Mouse (Mus musculus): ENCODE data around the gene Rusc1.
"Not testable (repeated sequence)": the region's sequence is repeated elsewhere in the genome, so short reads cannot be mapped to it uniquely, and the experiment has no call there.

Gene Rusc1

GRCm38 (mm10) chr3:89092509-89093090 lies 511 bp downstream of the Rusc1 start:
- no peak for DNase-seq (ENCODE audit: low read depth)

- no peak for DNase-seq (ENCODE audit: low read depth)
Measured at GRCm38 (mm10) chr3:89091811-89092508, 1.2 kb downstream of the Rusc1 start.

DNA sequence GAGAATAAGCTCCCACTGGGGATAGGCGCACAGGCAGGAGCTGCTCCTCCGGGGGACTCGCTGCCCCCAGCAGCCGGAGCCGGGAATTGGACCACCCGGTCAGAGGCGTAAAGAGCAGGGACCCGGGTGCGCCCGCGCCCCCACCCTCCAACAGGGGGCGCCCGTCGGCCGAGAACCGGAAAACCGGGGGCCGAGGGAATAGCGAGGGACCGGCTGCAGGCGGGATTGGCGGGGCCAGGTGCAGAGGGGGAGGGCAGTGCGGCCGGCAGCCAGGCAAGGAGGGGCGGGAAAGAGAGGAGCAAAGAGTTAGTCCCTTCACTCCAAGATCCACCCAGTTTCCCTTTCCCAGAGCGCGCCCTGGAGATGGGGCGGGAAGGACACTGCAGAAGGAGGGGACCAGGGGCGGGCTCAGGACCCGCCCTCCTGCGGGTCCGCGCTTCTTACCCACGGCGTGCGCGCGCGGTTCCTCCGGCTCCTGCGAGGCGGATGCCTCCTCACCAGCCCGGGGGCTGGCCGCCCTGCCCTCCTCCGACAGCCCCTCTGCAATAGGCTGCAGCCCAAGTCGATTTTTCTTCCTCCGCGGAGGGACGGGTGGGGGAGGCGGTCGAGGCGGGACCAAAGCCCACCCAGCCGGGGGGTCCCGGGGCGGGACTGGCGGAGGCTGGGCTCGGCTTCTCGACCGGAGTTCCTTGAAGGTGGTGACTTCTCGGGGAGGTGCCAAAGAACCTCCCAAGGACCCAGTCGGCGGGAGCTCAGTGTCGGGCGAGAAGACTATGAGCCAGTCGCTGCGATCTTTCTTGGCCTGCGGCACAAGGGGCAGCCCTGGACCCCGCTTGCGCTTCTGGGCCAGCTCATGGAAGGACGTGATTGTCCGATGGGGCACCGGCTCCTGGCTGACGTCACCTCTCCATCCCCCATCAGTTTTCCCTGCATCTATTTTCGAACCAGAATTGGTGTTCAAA lies 2.1 kb downstream of the Rusc1 start:
- DNase-seq (ENCODE audit: low read depth) = peak; percentile 65

DNA sequence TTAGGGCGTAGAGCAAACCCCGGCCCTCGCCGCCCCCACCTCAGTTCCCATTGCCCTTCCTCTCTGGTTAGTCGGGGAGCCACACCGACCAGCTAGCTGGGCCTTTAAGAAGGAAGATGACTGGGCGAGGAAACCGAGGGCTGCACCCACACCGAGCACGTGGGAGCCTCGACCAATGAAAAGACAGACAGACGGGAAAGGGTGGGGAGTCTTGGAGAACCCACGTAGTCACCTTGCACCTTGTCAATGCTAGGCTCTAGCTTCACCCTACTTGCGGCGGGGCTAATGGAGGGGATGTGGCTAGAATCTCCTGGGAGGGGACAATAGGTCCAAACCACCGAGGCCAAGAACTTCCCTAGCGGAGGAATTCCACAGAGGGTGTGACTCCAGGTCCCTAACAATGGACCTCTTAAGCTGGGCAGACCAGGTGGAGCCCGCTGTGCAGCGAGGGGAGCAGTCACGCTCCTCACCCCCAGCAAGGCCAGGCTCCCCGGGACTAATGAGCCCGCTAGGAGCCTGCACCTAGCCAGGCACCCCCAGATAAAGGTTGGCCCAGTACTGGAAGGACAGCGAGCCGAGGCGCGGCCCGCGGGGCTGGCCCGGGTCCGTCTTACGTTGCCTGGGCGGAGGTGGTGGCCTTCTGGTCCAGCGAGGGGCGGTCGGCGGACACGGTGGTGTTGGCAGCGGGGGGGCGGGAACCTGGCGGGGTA lies 3.1 kb downstream of the Rusc1 start:
- DNase-seq (ENCODE audit: low read depth) = peak; percentile 93

DNA sequence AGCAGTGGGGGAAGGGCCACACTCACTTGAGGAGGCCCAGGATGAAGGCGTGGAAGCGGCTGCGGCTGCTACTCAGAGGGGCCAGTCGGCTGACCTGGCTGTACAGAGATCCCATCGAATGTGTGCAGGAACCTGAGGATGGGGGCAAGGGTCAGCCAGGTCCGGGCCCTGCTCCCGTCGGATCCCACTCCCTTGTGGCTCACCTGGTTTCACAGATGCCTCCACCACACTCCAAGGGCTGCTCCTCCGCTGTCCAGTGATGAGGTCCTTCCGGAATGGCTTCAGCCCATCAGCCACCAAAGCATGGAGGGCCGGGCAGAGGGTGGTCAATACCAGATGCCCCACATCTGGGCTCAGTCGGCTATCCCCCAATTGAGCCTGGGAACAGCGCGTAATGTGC lies 4.1 kb downstream of the Rusc1 start:
- no peak for DNase-seq (ENCODE audit: low read depth)

DNA sequence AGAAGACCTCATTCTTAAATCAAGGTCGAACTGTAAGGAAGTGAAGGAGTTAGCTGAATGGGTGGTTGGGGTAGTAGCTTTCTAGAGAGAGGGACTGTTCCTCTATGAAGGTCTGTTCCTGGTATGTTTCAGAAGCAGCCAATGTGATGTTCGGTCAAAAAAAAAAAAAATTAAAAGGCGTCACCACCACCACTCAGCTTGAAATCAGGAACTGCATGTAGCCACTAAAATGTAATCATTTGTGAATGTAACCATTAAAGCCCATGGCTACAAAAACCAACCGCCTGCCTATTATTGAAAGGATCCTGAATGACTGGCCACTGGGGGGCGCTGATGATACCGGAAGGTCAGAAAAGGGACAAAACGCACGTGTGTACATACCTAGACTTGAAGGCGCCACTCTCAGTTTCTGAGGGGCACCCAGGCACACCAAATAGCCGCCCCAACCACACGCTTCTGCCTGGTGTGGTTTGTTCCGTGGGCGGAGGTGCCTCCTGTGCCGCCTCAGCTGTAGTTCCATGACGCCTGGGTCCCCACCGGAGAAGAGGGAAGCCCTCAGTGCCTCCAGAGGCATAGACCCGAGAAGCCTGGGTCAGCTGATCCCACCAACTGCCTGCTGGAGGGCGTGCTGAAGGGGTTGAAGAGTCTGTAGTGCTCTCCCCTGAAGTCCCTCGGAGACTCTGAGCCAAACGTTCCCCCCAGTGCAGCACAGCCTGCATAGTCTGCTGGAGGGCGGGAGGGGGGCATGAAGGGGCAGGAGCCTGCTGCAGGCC lies 5.6 kb downstream of the Rusc1 start:
- peak; percentile 88 for DNase-seq (ENCODE audit: low read depth)

DNA sequence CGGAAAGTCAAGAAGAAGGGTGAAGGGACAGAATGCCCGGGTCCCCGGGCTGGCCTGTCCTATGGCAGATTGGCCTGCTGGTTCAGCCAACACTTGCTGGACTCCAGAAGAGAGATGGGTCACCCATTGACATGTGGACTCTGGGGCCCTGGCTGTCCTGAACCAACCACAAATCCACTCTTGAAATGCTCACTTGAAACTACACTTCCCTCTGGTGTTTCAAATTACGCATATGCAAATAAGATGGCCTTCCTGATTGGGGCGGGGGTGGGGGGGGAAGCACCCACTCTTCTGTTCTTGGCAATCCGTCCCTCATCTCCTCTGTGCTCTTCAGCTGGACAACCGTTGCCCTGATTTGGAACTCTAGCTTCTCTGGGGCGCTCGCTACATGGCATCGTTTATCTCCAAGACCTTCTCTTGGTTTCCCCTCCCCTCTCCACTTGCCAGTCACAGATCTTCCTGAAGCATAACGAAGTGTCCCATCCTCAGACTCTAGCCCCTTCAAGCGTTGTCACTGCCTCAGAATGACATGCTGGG lies 8.4 kb downstream of the Rusc1 start:
- DNase-seq (ENCODE audit: low read depth) = no peak

- no peak for DNase-seq (ENCODE audit: low read depth)
Measured at GRCm38 (mm10) chr3:89084133-89084532, 9.0 kb downstream of the Rusc1 start.

DNA sequence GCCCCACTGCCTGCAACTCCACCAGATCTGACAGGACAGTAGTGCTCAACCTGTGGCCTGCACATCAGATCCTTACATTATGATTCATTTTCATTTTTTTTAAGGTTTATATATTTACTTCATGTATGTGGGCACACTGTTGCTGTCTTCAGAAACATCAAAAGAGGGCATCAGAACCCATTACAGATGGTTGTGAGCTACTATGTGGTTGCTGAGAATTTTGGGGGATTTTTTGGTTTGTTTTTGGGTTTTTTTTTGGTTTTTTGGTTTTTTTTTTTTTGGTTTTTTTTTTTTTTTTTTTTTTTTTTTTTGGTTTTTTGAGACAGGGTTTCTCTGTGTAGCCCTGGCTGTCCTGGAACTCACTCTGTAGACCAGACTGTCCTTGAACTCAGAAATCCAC lies 10.8 kb downstream of the Rusc1 start:
- DNase-seq (ENCODE audit: low read depth) = not testable (repeated sequence)

GRCm38 (mm10) chr3:89077383-89077782 lies 15.7 kb downstream of the Rusc1 start:
- no peak for DNase-seq (ENCODE audit: low read depth)

GRCm38 (mm10) chr3:89067265-89067664 lies 25.8 kb downstream of the Rusc1 start:
- DNase-seq (ENCODE audit: low read depth) = no peak

- DNase-seq (ENCODE audit: low read depth) = no peak
Measured at GRCm38 (mm10) chr3:89061696-89062095, 31.4 kb downstream of the Rusc1 start.

- DNase-seq (ENCODE audit: low read depth) = peak; percentile 33
Measured at GRCm38 (mm10) chr3:89058783-89059182, 34.3 kb downstream of the Rusc1 start.

DNA sequence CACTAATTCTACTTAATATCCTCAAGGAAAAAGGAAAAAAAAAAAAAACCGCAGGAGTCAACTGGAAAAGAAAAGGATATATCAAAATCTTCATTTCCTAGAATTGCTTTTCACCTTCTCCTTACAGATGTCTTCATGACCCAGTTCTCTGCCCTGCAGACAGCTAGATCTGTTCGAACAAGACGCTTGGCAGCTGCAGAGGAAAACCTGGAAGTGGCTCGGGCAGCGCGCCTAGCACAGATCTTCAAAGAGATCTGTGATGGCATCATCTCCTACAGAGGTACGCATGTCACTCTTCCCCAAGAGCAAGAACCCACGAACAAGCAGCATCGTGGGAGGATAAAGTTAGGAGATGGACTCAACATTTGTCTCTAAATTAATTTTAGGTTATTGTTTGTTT lies 34.8 kb downstream of the Rusc1 start:
- DNase-seq (ENCODE audit: low read depth) = no peak

DNA sequence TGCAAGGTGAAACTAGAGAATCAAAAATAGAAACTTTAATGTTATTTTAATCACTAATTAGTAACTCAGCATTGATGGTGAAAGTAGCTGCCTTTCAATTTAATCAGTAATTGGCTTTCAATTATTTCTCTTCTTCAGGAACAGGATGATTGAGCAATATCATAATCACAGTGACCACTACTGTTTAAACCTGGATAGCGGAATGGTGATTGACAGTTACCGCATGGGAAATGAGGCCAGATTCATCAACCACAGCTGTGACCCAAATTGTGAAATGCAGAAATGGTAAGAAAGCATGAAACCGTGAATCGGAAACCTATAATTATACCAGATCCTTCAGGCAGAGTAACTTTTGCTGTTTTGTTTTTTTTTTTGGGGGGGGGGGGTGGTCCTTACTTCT lies 49.8 kb downstream of the Rusc1 start:
- no peak for DNase-seq (ENCODE audit: low read depth)
